ENCODE assay signal across 16 mouse cellular contexts in the genomic region with DNA sequence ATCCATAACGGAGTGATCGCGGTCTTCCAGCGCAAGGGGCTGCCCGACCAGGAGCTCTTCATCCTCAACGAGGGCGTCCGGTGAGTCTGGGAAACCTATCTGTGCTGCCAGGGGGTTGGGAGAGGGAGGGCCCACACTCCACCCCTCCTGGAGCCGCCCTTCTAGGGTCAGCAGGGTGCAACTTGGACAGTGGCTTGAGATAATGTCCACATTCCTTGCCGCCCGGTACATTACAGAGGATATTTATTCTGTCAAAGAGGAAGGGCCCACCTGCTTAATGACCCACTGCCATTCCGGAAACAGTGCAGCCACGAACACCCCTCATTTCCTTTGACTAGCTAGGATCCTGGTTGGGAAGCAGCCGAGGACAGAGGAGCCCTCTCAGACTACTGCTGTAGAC. TPM values are rescaled to one million over a fixed set of nuclear protein-coding genes. Genes with fewer than 3 reads are reported as not detected.
DNase-seq lines count a peak whose midpoint lies in the region; ATAC-seq and TF ChIP-seq lines count a peak whose summit lies in the region.
"Had no signal": no experiment of that assay in that cellular context is flagged by ENCODE, and none has a peak within 500 bp of the region (broad histone marks: within the 10 kb centered on the region; RNA-seq: fewer than 3 reads in every experiment).

No protein-coding gene starts in this region.

- 24% methylated on average over 14 of the region's 14 CpGs for WGBS in kidney, postnatal 0 days
- 54% methylated on average over 14 of the region's 14 CpGs for WGBS in heart, embryonic 12.5 days
- 73% methylated on average over 14 of the region's 14 CpGs for WGBS in limb, embryonic 10.5 days

- peak overlapping the region; percentile 48 for H3K27ac ChIP-seq in gastrocnemius, adult 2 months
- H3K27ac ChIP-seq in kidney, postnatal 0 days: 0 out of 2 replicates have a peak overlapping the region, but pooled peaks have one; percentile 58
- H3K27ac ChIP-seq in heart, embryonic 12.5 days (ENCODE audit: poor library complexity, severe bottlenecking): no peak overlapping the region; the same call in 1 of the 2 replicates
- peak overlapping the region; percentile 36; the same call in 1 of the 2 replicates for H3K27ac ChIP-seq in limb, embryonic 10.5 days
- H3K27ac ChIP-seq: forebrain, embryonic 12.5 days; left cerebral cortex, adult 2 months; macrophage; midbrain, embryonic 13.5 days had no signal

- no peaks in the 10 kb centered on the region for H3K9me3 ChIP-seq in kidney, postnatal 0 days (replicated peaks; ENCODE audit: low read length)
- H3K9me3 ChIP-seq in heart, embryonic 12.5 days (replicated peaks): no peaks in the 10 kb centered on the region
- no peaks in the 10 kb centered on the region for H3K9me3 ChIP-seq in limb, embryonic 10.5 days (replicated peaks)
- H3K9me3 ChIP-seq: forebrain, embryonic 12.5 days had no signal

- no peak for TF ChIP-seq CTCF in gastrocnemius, adult 2 months (IDR thresholded peaks at IDR 0.05)
- no peak for TF ChIP-seq CTCF in kidney, postnatal 0 days (IDR thresholded peaks at IDR 0.05; ENCODE audit: low read depth)

- no peak overlapping the region for H3K4me3 ChIP-seq in gastrocnemius, adult 2 months
- no peak overlapping the region for H3K4me3 ChIP-seq in kidney, postnatal 0 days (replicated peaks; ENCODE audit: low read depth, low read length)
- H3K4me3 ChIP-seq in heart, embryonic 12.5 days: no peak overlapping the region
- H3K4me3 ChIP-seq in limb, embryonic 10.5 days: no peak overlapping the region
- H3K4me3 ChIP-seq: forebrain, embryonic 12.5 days; left cerebral cortex, adult 2 months; midbrain, embryonic 13.5 days had no signal

- no peaks in the 10 kb centered on the region for H3K27me3 ChIP-seq in kidney, postnatal 0 days (ENCODE audit: insufficient read depth, low read length)
- H3K27me3 ChIP-seq in heart, embryonic 12.5 days (replicated peaks): no peaks in the 10 kb centered on the region
- no peaks in the 10 kb centered on the region; the same call in 1 of the 2 replicates for H3K27me3 ChIP-seq in limb, embryonic 10.5 days (ENCODE audit: low read depth, poor library complexity, severe bottlenecking)

- intact Hi-C loops in gastrocnemius, adult 2 months (cut with DNase I): loop anchor here (10.0 kb wide), 1 partner anchor 207 kb away; no protein-coding TSS in a partner anchor

- DNase-seq in gastrocnemius, adult 2 months: no peak
- no peak for DNase-seq in gastrocnemius, postnatal 10 days
- peak; percentile 70 for DNase-seq in kidney, postnatal 0 days (ENCODE audit: low spot score)
- no peak for DNase-seq in kidney, adult 11 months
- DNase-seq in limb, embryonic 10.5 days (ENCODE audit: low spot score): no peak
- DNase-seq in adrenal gland, postnatal 10 days: no peak
- no peak for DNase-seq in cerebellum, postnatal 25 days
- DNase-seq: adrenal gland, postnatal 14 days; cerebellum, adult 9-11 months; embryo, embryonic 11 days; thymus, postnatal 4 days had no signal

- peaks cover 25% of the 10 kb centered on the region; the same call in 1 of the 2 replicates for H3K36me3 ChIP-seq in kidney, postnatal 0 days (ENCODE audit: insufficient read depth, low read length)
- peaks cover 48% of the 10 kb centered on the region for H3K36me3 ChIP-seq in heart, embryonic 12.5 days
- H3K36me3 ChIP-seq in limb, embryonic 10.5 days: peaks cover 44% of the 10 kb centered on the region
- H3K36me3 ChIP-seq: forebrain, embryonic 12.5 days had no signal

- ATAC-seq in kidney, postnatal 0 days (replicated peaks; ENCODE audit: low FRiP score, low read depth): 0 out of 2 replicates have a peak, but pooled peaks have one; percentile 22
- ATAC-seq in heart, embryonic 12.5 days (ENCODE audit: insufficient number of reproducible peaks, low FRiP score): peak; percentile 27; the same call in 1 of the 2 replicates
- ATAC-seq: midbrain, embryonic 13.5 days had no signal

- H3K4me1 ChIP-seq in kidney, postnatal 0 days (replicated peaks; ENCODE audit: insufficient read depth, low read length): peaks cover 23% of the 10 kb centered on the region
- H3K4me1 ChIP-seq in heart, embryonic 12.5 days (replicated peaks): peaks cover 40% of the 10 kb centered on the region
- H3K4me1 ChIP-seq in limb, embryonic 10.5 days: peaks cover 45% of the 10 kb centered on the region
- H3K4me1 ChIP-seq: forebrain, embryonic 12.5 days; midbrain, embryonic 13.5 days had no signal

- no peak overlapping the region for H3K9ac ChIP-seq in kidney, postnatal 0 days (ENCODE audit: low read depth, low read length)
- H3K9ac ChIP-seq in heart, embryonic 12.5 days: no peak overlapping the region
- H3K9ac ChIP-seq: forebrain, embryonic 12.5 days; midbrain, embryonic 13.5 days had no signal

- H3K4me2 ChIP-seq in kidney, postnatal 0 days (ENCODE audit: low read length): no peak overlapping the region
- no peak overlapping the region for H3K4me2 ChIP-seq in heart, embryonic 12.5 days
- H3K4me2 ChIP-seq: forebrain, embryonic 12.5 days; midbrain, embryonic 13.5 days had no signal

RNA-seq across cellular contexts. Expression of a gene that starts 18.5 kb away (rescaled TPM):
- 1 to 10 TPM; 3.0 to 4.3 TPM for total RNA-seq in gastrocnemius, adult 2 months (2021)
- total RNA-seq in gastrocnemius, postnatal 10 days (2021): 10 to 100 TPM; 12.3 to 12.7 TPM
- polyA plus RNA-seq in kidney, postnatal 0 days (2015; fragmentation: Nextera tagmentation; extraction: Ambion mirVana): 35.0 and 35.6 TPM in 2 replicates
- polyA plus RNA-seq in heart, embryonic 12.5 days (2016; fragmentation: Nextera tagmentation; extraction: Ambion mirVana): 23.1 and 25.5 TPM in 2 replicates
- 16.3 and 16.5 TPM in 2 replicates for polyA plus RNA-seq in limb, embryonic 10.5 days (2016; fragmentation: Nextera tagmentation; extraction: Ambion mirVana)
- 10 to 100 TPM; 11.4 to 12.1 TPM for total RNA-seq in adrenal gland, postnatal 10 days (2021)

RNA-seq across cellular contexts. Expression of a gene that starts 31.9 kb away (rescaled TPM):
- total RNA-seq in gastrocnemius, adult 2 months (2021): under 1 TPM in 1 of 2 experiments, not detected in 1; 0.25 TPM
- total RNA-seq in gastrocnemius, postnatal 10 days (2021): not detected
- polyA plus RNA-seq in kidney, postnatal 0 days (2015; fragmentation: Nextera tagmentation; extraction: Ambion mirVana): 13.9 and 14.7 TPM in 2 replicates
- polyA plus RNA-seq in heart, embryonic 12.5 days (2016; fragmentation: Nextera tagmentation; extraction: Ambion mirVana): 3.4 and 4.0 TPM in 2 replicates
- polyA plus RNA-seq in limb, embryonic 10.5 days (2016; fragmentation: Nextera tagmentation; extraction: Ambion mirVana): 3.5 and 4.1 TPM in 2 replicates
- total RNA-seq in adrenal gland, postnatal 10 days (2021): 1 to 10 TPM; 1.1 to 1.2 TPM
- total RNA-seq: left cerebral cortex, adult 2 months had no signal
- polyA plus RNA-seq: macrophage had no signal
